Mouse (Mus musculus): ENCODE results near the gene Arhgap19.

DNA sequence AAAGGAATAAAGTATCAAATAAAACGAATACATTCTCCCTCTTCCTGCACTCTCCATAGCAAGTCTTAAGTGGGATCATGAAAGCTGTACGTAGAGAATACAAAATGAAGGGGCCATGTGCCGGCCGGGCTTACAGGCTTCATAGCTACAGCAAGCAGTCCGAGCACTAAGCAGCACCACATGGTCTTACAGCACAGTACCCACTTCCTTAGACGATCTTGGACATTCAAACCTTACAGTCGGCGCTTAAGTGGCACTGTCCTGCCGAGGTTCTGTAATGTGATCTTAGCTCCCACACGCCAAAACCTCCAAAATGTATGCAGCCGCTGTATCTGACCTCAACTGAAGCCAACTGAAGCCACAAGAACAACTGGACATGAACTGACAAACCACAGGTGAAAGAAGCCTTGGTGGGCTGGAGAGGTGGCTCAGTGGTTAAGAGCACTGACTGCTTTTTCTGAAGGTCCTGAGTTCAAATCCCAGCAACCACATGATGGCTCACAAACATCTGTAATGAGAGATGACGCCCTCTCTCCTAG is 5.0 kb downstream of the Arhgap19 start:
- TF ChIP-seq CTCF (conservative IDR thresholded peaks at IDR 0.05; ENCODE audit: low read length), result no peak
- no peak for TF ChIP-seq NANOG (IDR thresholded peaks at IDR 0.05; ENCODE audit: borderline replicate concordance, low read length)
- no peak for TF ChIP-seq POU5F1 (IDR thresholded peaks at IDR 0.05; ENCODE audit: borderline replicate concordance, low read length)
